In genomic region chr6:125322794-125323193, GRCm38 (mm10) we compare ENCODE assay signal across 23 mouse cellular contexts. TPM values are rescaled to one million over a fixed set of nuclear protein-coding genes. Genes with fewer than 3 reads are reported as not detected.
DNase-seq lines count a peak whose midpoint lies in the region; ATAC-seq and TF ChIP-seq lines count a peak whose summit lies in the region.
"Had no signal": no experiment of that assay in that cellular context is flagged by ENCODE, and none has a peak within 500 bp of the region (broad histone marks: within the 10 kb centered on the region; RNA-seq: fewer than 3 reads in every experiment).

No protein-coding gene starts in this region.

- intact Hi-C loops in heart, postnatal 36 days (cut with DNase I), result no loop called here
- intact Hi-C loops in left cerebral cortex, postnatal 14 days (cut with DNase I), result no loop called here

- peaks cover 8% of the 10 kb centered on the region; the same call in 1 of the 2 replicates for H3K4me1 ChIP-seq in lung, embryonic 14.5 days (ENCODE audit: insufficient read depth)
- H3K4me1 ChIP-seq in midbrain, embryonic 15.5 days, result peaks cover 5% of the 10 kb centered on the region; the same call in 1 of the 2 replicates

- H3K36me3 ChIP-seq in lung, embryonic 14.5 days (ENCODE audit: insufficient read depth), result no peaks in the 10 kb centered on the region
- no peaks in the 10 kb centered on the region for H3K36me3 ChIP-seq in midbrain, embryonic 15.5 days (replicated peaks)
- H3K36me3 ChIP-seq: embryonic facial prominence, embryonic 13.5 days; forebrain, embryonic 10.5 days; hindbrain, embryonic 13.5 days; limb, embryonic 10.5 days; liver, embryonic 12.5 days had no signal

- DNase-seq in heart, adult 11 months, result peak; percentile 91
- DNase-seq in heart, postnatal 36 days, result no peak
- peak; percentile 24 to 33 for DNase-seq in left cerebral cortex, postnatal 14 days (ENCODE audit: low spot score in 2 of 2)
- DNase-seq in left cerebral cortex, adult 18-20 months (ENCODE audit: low spot score in 2 of 2), result no peak
- peak; percentile 27 for DNase-seq in lung, embryonic 14.5 days
- peak; percentile 22 for DNase-seq in right cerebral cortex, postnatal 4 days
- DNase-seq: cerebellum, adult 18-20 months; heart, adult 18-20 months; thymus, postnatal 36 days had no signal

- WGBS in lung, embryonic 14.5 days, result 47% methylated on average over 13 of the region's 13 CpGs
- WGBS in midbrain, embryonic 15.5 days, result 62% methylated on average over 13 of the region's 13 CpGs

- 0 out of 2 replicates have a peak overlapping the region, but pooled peaks have one; percentile 16 for H3K4me2 ChIP-seq in lung, embryonic 14.5 days
- no peak overlapping the region for H3K4me2 ChIP-seq in midbrain, embryonic 15.5 days
- H3K4me2 ChIP-seq: embryonic facial prominence, embryonic 13.5 days; hindbrain, embryonic 13.5 days; liver, embryonic 12.5 days had no signal

- H3K27me3 ChIP-seq in lung, embryonic 14.5 days (ENCODE audit: insufficient read depth, low read length), result peaks cover 24% of the 10 kb centered on the region
- peaks cover 35% of the 10 kb centered on the region for H3K27me3 ChIP-seq in midbrain, embryonic 15.5 days (replicated peaks)

- H3K9me3 ChIP-seq in lung, embryonic 14.5 days (ENCODE audit: low read depth, low read length), result no peaks in the 10 kb centered on the region
- no peaks in the 10 kb centered on the region for H3K9me3 ChIP-seq in midbrain, embryonic 15.5 days
- H3K9me3 ChIP-seq: embryonic facial prominence, embryonic 13.5 days; forebrain, embryonic 10.5 days; hindbrain, embryonic 13.5 days; limb, embryonic 10.5 days; liver, embryonic 12.5 days had no signal

- no peak overlapping the region for H3K9ac ChIP-seq in lung, embryonic 14.5 days
- no peak overlapping the region for H3K9ac ChIP-seq in midbrain, embryonic 15.5 days
- H3K9ac ChIP-seq: embryonic facial prominence, embryonic 13.5 days; hindbrain, embryonic 13.5 days; liver, embryonic 12.5 days had no signal

- no peak overlapping the region for H3K4me3 ChIP-seq in lung, embryonic 14.5 days (ENCODE audit: low read depth, low read length)
- no peak overlapping the region for H3K4me3 ChIP-seq in midbrain, embryonic 15.5 days
- H3K4me3 ChIP-seq: embryonic facial prominence, embryonic 13.5 days; forebrain, embryonic 10.5 days; hindbrain, embryonic 13.5 days; limb, embryonic 10.5 days; liver, embryonic 12.5 days had no signal

- H3K27ac ChIP-seq in lung, embryonic 14.5 days (ENCODE audit: low read depth), result no peak overlapping the region
- H3K27ac ChIP-seq in midbrain, embryonic 15.5 days, result no peak overlapping the region
- H3K27ac ChIP-seq: embryonic facial prominence, embryonic 13.5 days; forebrain, embryonic 10.5 days; hindbrain, embryonic 13.5 days; limb, embryonic 10.5 days; liver, embryonic 12.5 days had no signal

- TF ChIP-seq CTCF in lung, embryonic 14.5 days (IDR thresholded peaks at IDR 0.05; ENCODE audit: low read depth), result no peak

- peak; percentile 25; the same call in 1 of the 2 replicates for ATAC-seq in lung, embryonic 14.5 days (ENCODE audit: insufficient read depth)
- ATAC-seq in erythroid progenitor cell, adult 5-6 weeks (replicated peaks; ENCODE audit: low FRiP score, poor library complexity, severe bottlenecking), result no peak
- ATAC-seq in midbrain, embryonic 15.5 days (replicated peaks), result no peak
- ATAC-seq: midbrain, embryonic 16.5 days had no signal

RNA-seq across cellular contexts. Expression of gene Scnn1a, which starts 2.3 kb away (rescaled TPM):
- 1 to 10 TPM in 1 of 2 experiments, under 1 TPM in 1; 0.46 to 1.1 TPM for total RNA-seq in heart, postnatal 36 days (2021)
- 1 to 10 TPM; 2.9 TPM for total RNA-seq in left cerebral cortex, postnatal 14 days (2021)
- 1 to 10 TPM; 2.6 to 3.6 TPM for total RNA-seq in left cerebral cortex, adult 18-20 months (2021)
- polyA plus RNA-seq in lung, embryonic 14.5 days (2014; fragmentation: Nextera tagmentation; extraction: Ambion mirVana), result 1.8 and 2.2 TPM in 2 replicates
- total RNA-seq in erythroid progenitor cell, adult 5-6 weeks (2015; ENCODE audit: low replicate concordance), result 2.9 and 7.6 TPM in 2 replicates
- not detected in 2 replicates for total RNA-seq in erythroid progenitor cell, adult 5-6 weeks (2017; ENCODE audit: low replicate concordance)
- 0.70 and 0.72 TPM in 2 replicates for polyA plus RNA-seq in midbrain, embryonic 15.5 days (2015; fragmentation: Nextera tagmentation; extraction: Ambion mirVana)

RNA-seq across cellular contexts. Expression of gene Ltbr, which starts 9.1 kb away (rescaled TPM):
- 10 to 100 TPM; 28.8 to 31.3 TPM for total RNA-seq in heart, postnatal 36 days (2021)
- 1 to 10 TPM; 8.8 to 9.3 TPM for total RNA-seq in left cerebral cortex, postnatal 14 days (2021)
- 1 to 10 TPM; 8.1 to 9.5 TPM for total RNA-seq in left cerebral cortex, adult 18-20 months (2021)
- 73.7 and 81.7 TPM in 2 replicates for polyA plus RNA-seq in lung, embryonic 14.5 days (2014; fragmentation: Nextera tagmentation; extraction: Ambion mirVana)
- 0.84 and 5.0 TPM in 2 replicates for total RNA-seq in erythroid progenitor cell, adult 5-6 weeks (2015; ENCODE audit: low replicate concordance)
- 2.8 and 3.5 TPM in 2 replicates for total RNA-seq in erythroid progenitor cell, adult 5-6 weeks (2017; ENCODE audit: low replicate concordance)
- polyA plus RNA-seq in midbrain, embryonic 15.5 days (2015; fragmentation: Nextera tagmentation; extraction: Ambion mirVana), result 14.2 and 16.4 TPM in 2 replicates

RNA-seq across cellular contexts. Expression of gene Tnfrsf1a, which starts 26.4 kb away (rescaled TPM):
- 10 to 100 TPM; 59.6 to 63.7 TPM for total RNA-seq in heart, postnatal 36 days (2021)
- 10 to 100 TPM; 11.5 to 12.3 TPM for total RNA-seq in left cerebral cortex, postnatal 14 days (2021)
- 10 to 100 TPM; 10.9 to 13.4 TPM for total RNA-seq in left cerebral cortex, adult 18-20 months (2021)
- polyA plus RNA-seq in lung, embryonic 14.5 days (2014; fragmentation: Nextera tagmentation; extraction: Ambion mirVana), result 82.5 and 83.3 TPM in 2 replicates
- 8.3 and 11.7 TPM in 2 replicates for total RNA-seq in erythroid progenitor cell, adult 5-6 weeks (2015; ENCODE audit: low replicate concordance)
- 2.3 and 20.7 TPM in 2 replicates for total RNA-seq in erythroid progenitor cell, adult 5-6 weeks (2017; ENCODE audit: low replicate concordance)
- polyA plus RNA-seq in midbrain, embryonic 15.5 days (2015; fragmentation: Nextera tagmentation; extraction: Ambion mirVana), result 11.6 and 14.6 TPM in 2 replicates

RNA-seq across cellular contexts. Expression of gene Tuba3a, which starts 37.0 kb away (rescaled TPM):
- total RNA-seq in heart, postnatal 36 days (2021), result not detected
- not detected for total RNA-seq in left cerebral cortex, postnatal 14 days (2021)
- total RNA-seq in left cerebral cortex, adult 18-20 months (2021), result not detected
- polyA plus RNA-seq in lung, embryonic 14.5 days (2014; fragmentation: Nextera tagmentation; extraction: Ambion mirVana), result 0.24 and 0.32 TPM in 2 replicates
- total RNA-seq in erythroid progenitor cell, adult 5-6 weeks (2015; ENCODE audit: low replicate concordance), result not detected in 2 replicates
- not detected in 2 replicates for total RNA-seq in erythroid progenitor cell, adult 5-6 weeks (2017; ENCODE audit: low replicate concordance)
- not detected in 2 replicates for polyA plus RNA-seq in midbrain, embryonic 15.5 days (2015; fragmentation: Nextera tagmentation; extraction: Ambion mirVana)
- total RNA-seq: heart, adult 18-20 months; layer of hippocampus, postnatal 10 days; megakaryocyte, adult 5-6 weeks had no signal
- polyA plus RNA-seq: cortical plate, adult 2 months; heart, postnatal 0 days; hindbrain, embryonic 13.5 days; kidney, embryonic 14.5 days; liver, embryonic 12.5 days; midbrain, embryonic 16.5 days; spleen, adult 2 months had no signal

RNA-seq across cellular contexts. Expression of gene Plekhg6, which starts 57.8 kb away (rescaled TPM):
- total RNA-seq in heart, postnatal 36 days (2021), result not detected
- total RNA-seq in left cerebral cortex, postnatal 14 days (2021), result under 1 TPM; 0.13 to 0.30 TPM
- total RNA-seq in left cerebral cortex, adult 18-20 months (2021), result under 1 TPM; 0.35 to 0.56 TPM
- 0.22 and 0.51 TPM in 2 replicates for polyA plus RNA-seq in lung, embryonic 14.5 days (2014; fragmentation: Nextera tagmentation; extraction: Ambion mirVana)
- total RNA-seq in erythroid progenitor cell, adult 5-6 weeks (2015; ENCODE audit: low replicate concordance), result not detected in 2 replicates
- not detected in 2 replicates for total RNA-seq in erythroid progenitor cell, adult 5-6 weeks (2017; ENCODE audit: low replicate concordance)
- polyA plus RNA-seq in midbrain, embryonic 15.5 days (2015; fragmentation: Nextera tagmentation; extraction: Ambion mirVana), result 0.23 and 0.32 TPM in 2 replicates
- total RNA-seq: heart, adult 18-20 months; megakaryocyte, adult 5-6 weeks had no signal
- polyA plus RNA-seq: spleen, adult 2 months had no signal

Comparison
In these comparisons a context has a peak if more than half of its experiments do, and no peak if none do; other contexts are left out.
1. DNase-seq: peak in heart, adult 11 months (single experiment), left cerebral cortex, postnatal 14 days (2 of 2), lung, embryonic 14.5 days (single experiment) and right cerebral cortex, postnatal 4 days (single experiment); none in heart, postnatal 36 days (0 of 2) and left cerebral cortex, adult 18-20 months (0 of 2).